Mouse (Mus musculus): ENCODE data around the gene Dennd4c. TPM values are rescaled to one million over a fixed set of nuclear protein-coding genes. Genes with fewer than 3 reads are reported as not detected.
A peak's percentile ranks its signal among the peaks of the same experiment; 100 is the strongest.

The Dennd4c gene
- polyA plus RNA-seq, 1 experiment from 2014 or later = 7.5 TPM

GRCm38 (mm10) chr4:86871988-86872387 lies 123.6 kb downstream of the Dennd4c start:
- Histone ChIP-seq H3K4me1 (replicated peaks; ENCODE audit: control insufficient read depth, insufficient read depth, low read length) (peaks cover 7% of the 10 kb centered on the region; the same call in 1 of the 2 replicates), H3K27ac (ENCODE audit: low read length) (no peak overlapping the region), H3K4me2 (ENCODE audit: low read depth, low read length) (no peak overlapping the region), H3K36me3 (ENCODE audit: control insufficient read depth, insufficient read depth, low read length) (no peaks in the 10 kb centered on the region), H3K9me3 (ENCODE audit: control insufficient read depth, low read length) (no peaks in the 10 kb centered on the region), H3K9ac (ENCODE audit: low read length) (no peak overlapping the region), H3K27me3 (ENCODE audit: control insufficient read depth, insufficient read depth, low read depth, low read length) (no peaks in the 10 kb centered on the region; the same call in 1 of the 2 replicates), H3K4me3 (ENCODE audit: low read length) (no peak overlapping the region)
- no peak for ATAC-seq (ENCODE audit: low read depth)

GRCm38 (mm10) chr4:86873072-86873471 lies 124.7 kb downstream of the Dennd4c start:
- WGBS = 44% methylated on average over 4 of the region's 4 CpGs
- no peak for ATAC-seq (ENCODE audit: low read depth)
- Histone ChIP-seq H3K4me3 (ENCODE audit: low read length) (no peak overlapping the region), H3K4me2 (ENCODE audit: low read depth, low read length) (no peak overlapping the region), H3K36me3 (ENCODE audit: control insufficient read depth, insufficient read depth, low read length) (no peaks in the 10 kb centered on the region), H3K27me3 (ENCODE audit: control insufficient read depth, insufficient read depth, low read depth, low read length) (no peaks in the 10 kb centered on the region; the same call in 1 of the 2 replicates), H3K4me1 (replicated peaks; ENCODE audit: control insufficient read depth, insufficient read depth, low read length) (peaks cover 7% of the 10 kb centered on the region; the same call in 1 of the 2 replicates), H3K9ac (ENCODE audit: low read length) (no peak overlapping the region), H3K9me3 (ENCODE audit: control insufficient read depth, low read length) (no peaks in the 10 kb centered on the region), H3K27ac (ENCODE audit: low read length) (no peak overlapping the region)

GRCm38 (mm10) chr4:86874146-86874847 lies 125.9 kb downstream of the Dennd4c start, which contains the start of gene Acer2:
Gene Acer2, plus strand, starts transcription at chr4:86874396.
- Histone ChIP-seq H3K4me3 (ENCODE audit: low read length) (peak within 1 kb of the TSS; percentile 81), H3K4me2 (ENCODE audit: low read depth, low read length) (peak within 1 kb of the TSS; percentile 78), H3K9ac (ENCODE audit: low read length) (peak within 1 kb of the TSS; percentile 79), H3K36me3 (ENCODE audit: control insufficient read depth, insufficient read depth, low read length) (no peaks in the 10 kb centered on the region), H3K4me1 (replicated peaks; ENCODE audit: control insufficient read depth, insufficient read depth, low read length) (peaks cover 7% of the 10 kb centered on the region; the same call in 1 of the 2 replicates), H3K9me3 (ENCODE audit: control insufficient read depth, low read length) (no peaks in the 10 kb centered on the region), H3K27me3 (ENCODE audit: control insufficient read depth, insufficient read depth, low read depth, low read length) (no peaks in the 10 kb centered on the region; the same call in 1 of the 2 replicates), H3K27ac (ENCODE audit: low read length) (peak within 1 kb of the TSS; percentile 30; the same call in 1 of the 2 replicates)
- peak; percentile 97 for ATAC-seq (ENCODE audit: low read depth)
- WGBS = under 1% methylated on average over 55 of the region's 60 CpGs

DNA sequence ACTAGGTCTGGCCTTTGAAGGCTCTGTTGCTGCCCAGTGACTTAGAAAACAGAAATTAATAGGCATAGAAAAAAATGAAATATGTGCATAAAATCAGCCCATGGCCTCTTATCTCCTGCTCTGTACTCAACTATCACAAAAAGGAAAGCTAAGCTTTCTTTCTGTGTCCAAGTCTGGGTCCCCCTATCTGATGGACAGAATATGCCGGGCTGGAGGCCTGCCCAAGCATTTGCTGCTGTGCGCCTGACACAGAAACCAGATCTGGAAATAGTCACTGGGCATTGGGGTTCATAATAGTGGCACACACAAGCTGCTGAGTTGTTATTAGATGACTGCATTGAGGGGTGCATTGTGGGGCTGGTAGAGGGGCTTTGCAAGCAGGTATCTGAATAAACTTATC lies 131.1 kb downstream of the Dennd4c start:
- H3K36me3 ChIP-seq (ENCODE audit: control insufficient read depth, insufficient read depth, low read length) = no peaks in the 10 kb centered on the region
- no peak overlapping the region for H3K4me2 ChIP-seq (ENCODE audit: low read depth, low read length)
- H3K27ac ChIP-seq (ENCODE audit: low read length) = no peak overlapping the region
- no peaks in the 10 kb centered on the region; the same call in 1 of the 2 replicates for H3K27me3 ChIP-seq (ENCODE audit: control insufficient read depth, insufficient read depth, low read depth, low read length)
- no peak overlapping the region for H3K4me3 ChIP-seq (ENCODE audit: low read length)
- no peak for ATAC-seq (ENCODE audit: low read depth)
- H3K4me1 ChIP-seq (replicated peaks; ENCODE audit: control insufficient read depth, insufficient read depth, low read length) = peaks cover 7% of the 10 kb centered on the region; the same call in 1 of the 2 replicates
- 88% methylated on average over 2 of the region's 2 CpGs for WGBS
- H3K9me3 ChIP-seq (ENCODE audit: control insufficient read depth, low read length) = no peaks in the 10 kb centered on the region
- H3K9ac ChIP-seq (ENCODE audit: low read length) = no peak overlapping the region

DNA sequence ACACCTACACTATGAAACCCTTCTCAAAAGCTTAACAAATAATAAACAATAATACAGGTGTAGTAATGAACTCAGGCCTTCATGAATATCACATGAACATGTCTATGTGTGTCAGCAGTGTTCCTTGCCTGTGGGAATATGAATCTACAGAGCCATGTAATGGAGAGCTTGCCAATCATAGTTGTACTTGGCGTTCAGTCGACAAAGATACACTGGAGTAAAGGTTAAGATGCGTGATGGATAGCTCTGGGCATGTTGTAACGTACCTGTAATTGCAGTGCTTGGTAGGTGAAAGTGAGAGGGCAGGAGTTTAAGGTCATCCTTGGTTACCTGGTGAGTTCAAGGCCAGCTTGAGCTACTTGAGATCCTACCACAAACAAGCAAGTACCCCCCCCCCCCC lies 132.8 kb downstream of the Dennd4c start:
- WGBS = 78% methylated on average over 4 of the region's 4 CpGs
- H3K4me1 ChIP-seq (replicated peaks; ENCODE audit: control insufficient read depth, insufficient read depth, low read length) = no peaks in the 10 kb centered on the region; the same call in 1 of the 2 replicates
- H3K27ac ChIP-seq (ENCODE audit: low read length) = no peak overlapping the region
- H3K4me3 ChIP-seq (ENCODE audit: low read length) = no peak overlapping the region
- H3K27me3 ChIP-seq (ENCODE audit: control insufficient read depth, insufficient read depth, low read depth, low read length) = no peaks in the 10 kb centered on the region; the same call in 1 of the 2 replicates
- no peaks in the 10 kb centered on the region for H3K9me3 ChIP-seq (ENCODE audit: control insufficient read depth, low read length)
- no peaks in the 10 kb centered on the region for H3K36me3 ChIP-seq (ENCODE audit: control insufficient read depth, insufficient read depth, low read length)
- no peak for ATAC-seq (ENCODE audit: low read depth)
- H3K9ac ChIP-seq (ENCODE audit: low read length) = no peak overlapping the region
- H3K4me2 ChIP-seq (ENCODE audit: low read depth, low read length) = no peak overlapping the region

GRCm38 (mm10) chr4:86882413-86882812 lies 134.1 kb downstream of the Dennd4c start:
- Histone ChIP-seq H3K4me1 (replicated peaks; ENCODE audit: control insufficient read depth, insufficient read depth, low read length) (peaks cover 6% of the 10 kb centered on the region), H3K27ac (ENCODE audit: low read length) (no peak overlapping the region), H3K36me3 (ENCODE audit: control insufficient read depth, insufficient read depth, low read length) (no peaks in the 10 kb centered on the region), H3K27me3 (ENCODE audit: control insufficient read depth, insufficient read depth, low read depth, low read length) (no peaks in the 10 kb centered on the region), H3K9ac (ENCODE audit: low read length) (no peak overlapping the region), H3K4me2 (ENCODE audit: low read depth, low read length) (no peak overlapping the region), H3K4me3 (ENCODE audit: low read length) (no peak overlapping the region), H3K9me3 (ENCODE audit: control insufficient read depth, low read length) (no peaks in the 10 kb centered on the region)
- 43% methylated on average over 2 of the region's 2 CpGs for WGBS
- ATAC-seq (ENCODE audit: low read depth) = no peak

DNA sequence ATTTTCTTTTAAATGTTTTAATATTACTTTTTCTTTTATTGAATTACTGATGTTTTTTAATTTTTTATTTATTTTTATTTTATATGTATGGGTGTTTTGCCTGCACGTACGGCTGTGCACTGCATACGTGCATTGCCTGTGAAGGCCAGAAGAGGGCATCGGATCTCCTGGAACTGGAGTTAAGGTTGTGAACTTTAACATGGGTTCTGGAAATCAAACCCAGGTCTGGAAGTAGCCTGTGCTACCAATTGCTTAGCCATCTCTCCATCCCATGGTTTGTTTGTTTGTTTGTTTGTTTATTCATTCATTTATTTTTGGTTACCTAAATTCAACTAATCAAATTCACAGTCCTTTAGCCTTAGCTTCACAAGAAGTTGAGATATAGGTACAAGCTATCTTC lies 136.6 kb downstream of the Dennd4c start:
- Histone ChIP-seq H3K9ac (ENCODE audit: low read length) (no peak overlapping the region), H3K36me3 (ENCODE audit: control insufficient read depth, insufficient read depth, low read length) (peaks cover 5% of the 10 kb centered on the region), H3K4me2 (ENCODE audit: low read depth, low read length) (no peak overlapping the region), H3K4me1 (replicated peaks; ENCODE audit: control insufficient read depth, insufficient read depth, low read length) (peaks cover 6% of the 10 kb centered on the region), H3K4me3 (ENCODE audit: low read length) (no peak overlapping the region), H3K27ac (ENCODE audit: low read length) (no peak overlapping the region), H3K27me3 (ENCODE audit: control insufficient read depth, insufficient read depth, low read depth, low read length) (no peaks in the 10 kb centered on the region), H3K9me3 (ENCODE audit: control insufficient read depth, low read length) (peaks cover 2% of the 10 kb centered on the region; the same call in 1 of the 2 replicates)
- ATAC-seq (ENCODE audit: low read depth) = no peak
- 51% methylated on average over 4 of the region's 4 CpGs for WGBS

DNA sequence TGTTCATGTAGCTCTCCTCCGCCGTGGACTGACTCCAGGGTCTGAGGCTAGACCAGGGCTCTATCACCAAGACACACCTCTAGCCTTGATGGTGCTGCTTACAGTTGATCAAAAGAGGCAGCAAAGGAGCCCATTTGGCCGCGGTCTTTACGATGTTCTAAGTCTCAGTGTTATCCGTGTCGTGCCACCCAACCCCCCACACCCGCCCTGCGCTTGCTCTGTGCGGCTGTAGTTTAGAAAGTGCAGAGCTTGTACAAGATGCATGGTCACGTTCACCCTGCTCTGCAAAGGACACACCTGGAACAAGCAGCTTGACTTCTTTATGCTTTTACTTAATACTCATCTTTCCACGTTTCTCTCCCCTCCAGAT lies 137.4 kb downstream of the Dennd4c start:
- peak overlapping the region; percentile 50; the same call in 1 of the 2 replicates for H3K27ac ChIP-seq (ENCODE audit: low read length)
- no peaks in the 10 kb centered on the region for H3K27me3 ChIP-seq (ENCODE audit: control insufficient read depth, insufficient read depth, low read depth, low read length)
- H3K4me2 ChIP-seq (ENCODE audit: low read depth, low read length) = peak overlapping the region; percentile 53
- H3K4me3 ChIP-seq (ENCODE audit: low read length) = peak overlapping the region; percentile 37
- peaks cover 2% of the 10 kb centered on the region; the same call in 1 of the 2 replicates for H3K9me3 ChIP-seq (ENCODE audit: control insufficient read depth, low read length)
- 31% methylated on average over 12 of the region's 12 CpGs for WGBS
- peak; percentile 79 for ATAC-seq (ENCODE audit: low read depth)
- H3K36me3 ChIP-seq (ENCODE audit: control insufficient read depth, insufficient read depth, low read length) = peaks cover 5% of the 10 kb centered on the region
- peak overlapping the region; percentile 12 for H3K9ac ChIP-seq (ENCODE audit: low read length)
- peaks cover 6% of the 10 kb centered on the region for H3K4me1 ChIP-seq (replicated peaks; ENCODE audit: control insufficient read depth, insufficient read depth, low read length)

DNA sequence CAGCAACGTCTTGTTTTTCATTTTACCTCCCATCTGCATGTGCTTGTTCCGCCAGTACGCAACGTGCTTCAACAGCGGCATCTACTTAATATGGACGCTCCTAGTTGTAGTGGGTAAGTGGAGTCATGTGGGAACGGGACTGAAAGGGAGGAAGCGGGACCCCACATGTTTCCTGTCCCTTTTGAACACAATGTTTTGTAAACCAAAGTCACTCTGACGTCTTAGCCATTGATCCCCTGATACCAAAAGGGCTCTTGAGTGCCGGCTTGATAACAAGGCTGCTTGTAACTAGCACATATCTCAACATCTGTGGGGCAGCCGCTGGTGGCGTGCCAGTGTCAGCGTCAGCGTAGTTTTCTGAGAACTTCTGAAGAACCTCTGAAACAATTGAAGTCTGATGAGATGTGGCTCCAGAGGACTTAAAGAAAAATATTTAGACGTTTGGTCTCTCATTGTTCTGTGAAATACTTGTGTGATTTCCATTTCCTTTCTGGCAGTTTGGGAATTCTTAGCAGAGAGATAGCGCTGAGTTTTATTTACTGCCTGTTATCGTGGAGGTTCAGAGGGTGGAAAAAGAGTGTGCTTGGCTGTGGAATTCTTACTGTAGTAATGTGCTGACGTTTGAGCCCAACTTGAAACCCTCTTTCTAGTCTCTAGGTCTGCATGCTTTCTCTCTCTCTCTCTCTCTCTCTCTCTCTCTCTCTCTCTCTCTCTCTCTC lies 138.0 kb downstream of the Dennd4c start:
- Histone ChIP-seq H3K4me1 (replicated peaks; ENCODE audit: control insufficient read depth, insufficient read depth, low read length) (peaks cover 6% of the 10 kb centered on the region), H3K9me3 (ENCODE audit: control insufficient read depth, low read length) (peaks cover 2% of the 10 kb centered on the region; the same call in 1 of the 2 replicates), H3K27ac (ENCODE audit: low read length) (peak overlapping the region; percentile 50; the same call in 1 of the 2 replicates), H3K27me3 (ENCODE audit: control insufficient read depth, insufficient read depth, low read depth, low read length) (no peaks in the 10 kb centered on the region), H3K4me2 (ENCODE audit: low read depth, low read length) (peak overlapping the region; percentile 53), H3K9ac (ENCODE audit: low read length) (peak overlapping the region; percentile 12), H3K36me3 (ENCODE audit: control insufficient read depth, insufficient read depth, low read length) (peaks cover 5% of the 10 kb centered on the region), H3K4me3 (ENCODE audit: low read length) (peak overlapping the region; percentile 37)
- 8% methylated on average over 18 of the region's 18 CpGs for whole genome bisulfite sequencing
- peak; percentile 83 for ATAC-seq (ENCODE audit: low read depth)
